Mouse (Mus musculus) neural tube, embryonic 13.5 days (tissue): ENCODE data around the gene Armc9. TPM values are rescaled to one million over a fixed set of nuclear protein-coding genes. Genes with fewer than 3 reads are reported as not detected.

Source experiments
- ATAC-seq: fragments of 200-750 bp; cut with Nextera tagmentation; 2 replicates; pipeline ENCODE4 v1.8.0; 2017; ENCODE audit warnings: low read depth, mild to moderate bottlenecking, moderate TSS enrichment, moderate library complexity
- H3K27ac ChIP-seq: fragments of 300-500 bp; sonication (generic); replicated peaks from 2 replicates; pipeline ENCODE4 v1.5.1; 2015; ENCODE audit warnings: moderate library complexity, mild to moderate bottlenecking, inconsistent platforms
- H3K27me3 ChIP-seq: fragments of 300-500 bp; sonication (generic); 2 replicates; pipeline ENCODE4 v1.6.1; 2015; ENCODE audit warnings: mild to moderate bottlenecking, inconsistent platforms
- H3K36me3 ChIP-seq: fragments of 300-500 bp; sonication (generic); 2 replicates; pipeline ENCODE4 v1.6.1; 2015; ENCODE audit warnings: mild to moderate bottlenecking, inconsistent platforms
- H3K4me1 ChIP-seq: fragments of 300-500 bp; sonication (generic); replicated peaks from 2 replicates; pipeline ENCODE4 v1.6.1; 2015; ENCODE audit warnings: inconsistent platforms
- H3K4me2 ChIP-seq: fragments of 300-500 bp; sonication (generic); 2 replicates; pipeline ENCODE4 v1.6.1; 2015; ENCODE audit warnings: inconsistent platforms, mild to moderate bottlenecking, moderate library complexity
- H3K4me3 ChIP-seq: fragments of 300-500 bp; sonication (generic); 2 replicates; pipeline ENCODE4 v1.5.1; 2015; ENCODE audit warnings: mild to moderate bottlenecking, inconsistent platforms
- H3K9ac ChIP-seq: fragments of 300-500 bp; sonication (generic); 2 replicates; pipeline ENCODE4 v1.6.1; 2015; ENCODE audit warnings: moderate library complexity, mild to moderate bottlenecking, inconsistent platforms
- H3K9me3 ChIP-seq: fragments of 300-500 bp; sonication (generic); 2 replicates; pipeline ENCODE4 v1.6.1; 2016; ENCODE audit warnings: inconsistent platforms
- WGBS: fragments of 180-500 bp; shearing (Covaris S2); methylation state at CpG from one replicate; pipeline ENCODE4 v1.1.7; 2015; 5-methylcytosine and 5-hydroxymethylcytosine counted together
- polyA plus RNA-seq: library from polyadenylated mRNA; unstranded; fragments of >200 nt; fragmentation: Nextera tagmentation; extraction: Ambion mirVana; gene quantifications from 2 replicates; pipeline ENCODE4 v1.2.1, GENCODE M21; 2015

The Armc9 gene
- polyA plus RNA-seq, 1 experiment from 2014 or later, result 28.9 TPM

DNA sequence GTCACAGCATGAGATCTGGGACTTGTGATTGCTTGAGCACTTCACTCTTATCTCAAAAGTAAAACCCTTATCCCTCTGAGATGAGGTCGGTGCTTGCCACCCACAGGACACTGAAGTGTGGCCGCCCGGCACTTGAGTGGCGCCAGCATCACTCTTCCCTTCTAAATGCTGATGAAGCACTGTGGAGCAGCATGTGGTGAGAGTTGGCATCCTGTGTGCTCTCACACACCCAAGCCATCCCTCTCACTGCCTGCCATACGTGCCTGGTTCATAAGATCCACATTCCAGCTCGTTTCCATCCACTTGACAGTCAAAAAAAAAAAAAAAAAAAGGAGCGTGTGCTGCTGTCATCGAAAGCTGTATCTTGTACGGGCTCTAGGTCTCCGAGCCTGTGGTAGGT lies 80.5 kb downstream of the Armc9 start:
- no peak for ATAC-seq

DNA sequence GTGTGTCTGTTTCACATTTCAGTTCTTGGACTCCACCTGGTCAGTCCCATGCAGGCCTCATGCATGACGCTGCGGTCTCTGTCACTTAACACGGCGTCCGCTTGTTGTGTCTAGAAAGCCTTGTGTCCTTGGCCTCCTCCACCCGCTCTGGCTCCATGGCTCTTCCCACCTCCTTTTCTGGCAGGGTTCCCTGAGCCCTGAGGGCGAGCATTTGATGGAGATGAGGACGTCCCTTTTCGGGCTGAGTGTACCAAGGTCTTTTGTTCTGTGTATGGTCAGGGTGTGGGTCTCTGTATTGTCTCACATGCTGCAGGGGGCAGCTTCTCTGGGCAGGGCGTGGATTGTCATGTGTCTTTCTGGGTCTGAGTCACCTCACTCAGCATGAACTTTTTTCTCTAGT lies 81.9 kb downstream of the Armc9 start:
- 0 out of 2 replicates have a peak, but pooled peaks cover 1% of the 10 kb centered on the region for H3K36me3 ChIP-seq
- 0 out of 2 replicates have a peak overlapping the region, but pooled peaks have one; percentile 1 for H3K27ac ChIP-seq
- H3K4me1 ChIP-seq, result 0 out of 2 replicates have a peak, but pooled peaks cover 4% of the 10 kb centered on the region
- no peak overlapping the region for H3K4me3 ChIP-seq
- 64% methylated on average over 10 of the region's 10 CpGs for WGBS
- H3K27me3 ChIP-seq, result no peaks in the 10 kb centered on the region
- H3K4me2 ChIP-seq, result no peak overlapping the region
- no peak overlapping the region for H3K9ac ChIP-seq
- H3K9me3 ChIP-seq, result no peaks in the 10 kb centered on the region
- no peak for ATAC-seq

More for the DNA sequence above, 80.5 kb downstream of the Armc9 start:
- H3K4me3 ChIP-seq, result no peak overlapping the region
- WGBS, result 94% methylated on average over 10 of the region's 10 CpGs
- no peak overlapping the region for H3K27ac ChIP-seq
- no peaks in the 10 kb centered on the region for H3K36me3 ChIP-seq
- no peaks in the 10 kb centered on the region for H3K9me3 ChIP-seq
- H3K4me2 ChIP-seq, result no peak overlapping the region
- no peaks in the 10 kb centered on the region for H3K27me3 ChIP-seq
- 0 out of 2 replicates have a peak, but pooled peaks cover 4% of the 10 kb centered on the region for H3K4me1 ChIP-seq
- no peak overlapping the region for H3K9ac ChIP-seq

DNA sequence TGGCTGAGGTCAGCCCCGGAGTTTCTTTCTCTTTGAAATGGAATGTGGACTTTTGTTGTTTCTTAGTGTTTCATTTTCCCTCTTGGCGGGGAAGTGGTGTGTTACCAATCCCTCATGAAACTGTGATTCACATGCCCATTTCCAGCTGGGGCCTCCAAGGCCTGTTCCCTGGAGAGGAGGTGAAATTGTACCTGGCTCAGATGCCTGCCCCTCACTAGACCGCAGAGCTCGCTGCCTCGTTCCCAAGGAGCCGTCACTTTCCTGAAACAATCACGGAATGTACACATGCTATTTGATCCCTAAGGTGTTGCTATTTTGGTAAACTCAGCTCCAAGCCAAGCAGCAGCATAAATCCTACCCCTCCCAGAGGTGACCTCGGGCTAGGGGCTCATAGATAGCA lies 84.4 kb downstream of the Armc9 start:
- Histone ChIP-seq H3K27ac (no peak overlapping the region), H3K4me1 (0 out of 2 replicates have a peak, but pooled peaks cover 4% of the 10 kb centered on the region)

DNA sequence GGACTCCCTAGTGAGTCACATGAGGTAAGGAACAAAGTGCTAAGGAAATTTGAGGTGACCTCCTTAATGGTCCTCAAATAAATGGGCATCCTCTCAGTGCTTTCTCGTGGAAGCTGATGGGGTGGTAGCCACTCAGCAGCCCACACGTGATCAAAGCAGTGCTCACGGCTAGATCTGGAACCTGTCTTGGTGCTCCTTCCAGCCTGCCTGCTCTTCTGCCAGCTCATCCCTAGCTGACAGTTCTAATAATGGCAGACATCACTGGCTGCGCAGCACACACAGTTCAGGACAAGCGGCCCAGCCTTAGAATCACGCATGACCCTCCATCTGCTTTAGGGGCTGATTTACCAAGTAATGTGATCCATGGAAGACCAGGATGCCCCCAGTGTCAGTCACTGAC lies 85.3 kb downstream of the Armc9 start:
- no peaks in the 10 kb centered on the region for H3K27me3 ChIP-seq
- H3K27ac ChIP-seq, result no peak overlapping the region
- H3K4me3 ChIP-seq, result no peak overlapping the region
- no peaks in the 10 kb centered on the region for H3K9me3 ChIP-seq
- no peak overlapping the region for H3K9ac ChIP-seq
- no peak overlapping the region for H3K4me2 ChIP-seq
- peaks cover 10% of the 10 kb centered on the region for H3K36me3 ChIP-seq
- WGBS, result 85% methylated on average over 6 of the region's 6 CpGs
- ATAC-seq, result no peak
- 0 out of 2 replicates have a peak, but pooled peaks cover 4% of the 10 kb centered on the region for H3K4me1 ChIP-seq

More for the DNA sequence above, 84.4 kb downstream of the Armc9 start:
- Histone ChIP-seq H3K4me2 (no peak overlapping the region), H3K27me3 (no peaks in the 10 kb centered on the region), H3K9ac (no peak overlapping the region), H3K36me3 (0 out of 2 replicates have a peak, but pooled peaks cover 3% of the 10 kb centered on the region), H3K9me3 (no peaks in the 10 kb centered on the region), H3K4me3 (no peak overlapping the region)
- 80% methylated on average over 8 of the region's 8 CpGs for WGBS
- no peak for ATAC-seq

DNA sequence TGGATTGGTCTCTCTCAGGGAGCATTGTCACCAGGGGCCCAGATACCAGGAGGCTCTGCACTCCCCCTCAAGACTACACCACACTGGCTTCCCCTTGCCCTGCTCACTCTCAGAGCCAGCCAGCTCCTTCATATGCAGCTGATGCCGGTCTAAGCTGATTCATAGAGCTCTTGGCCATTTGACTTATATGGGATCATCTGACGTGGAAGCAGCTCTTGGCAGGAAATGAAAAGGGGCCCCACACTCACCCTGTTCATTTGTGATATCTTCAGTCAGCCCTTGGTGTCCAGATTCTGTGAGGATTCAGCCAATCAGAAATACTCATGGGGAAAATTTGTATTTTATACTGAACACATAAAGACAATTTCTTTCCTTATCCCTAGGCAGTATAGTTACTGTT lies 86.4 kb downstream of the Armc9 start:
- H3K27ac ChIP-seq, result no peak overlapping the region
- no peak overlapping the region for H3K4me2 ChIP-seq
- H3K36me3 ChIP-seq, result peaks cover 20% of the 10 kb centered on the region
- no peaks in the 10 kb centered on the region for H3K27me3 ChIP-seq
- 0 out of 2 replicates have a peak, but pooled peaks cover 4% of the 10 kb centered on the region for H3K4me1 ChIP-seq
- H3K9me3 ChIP-seq, result no peaks in the 10 kb centered on the region
- 63% methylated on average over 2 of the region's 2 CpGs for WGBS
- no peak for ATAC-seq
- H3K9ac ChIP-seq, result no peak overlapping the region
- H3K4me3 ChIP-seq, result no peak overlapping the region

DNA sequence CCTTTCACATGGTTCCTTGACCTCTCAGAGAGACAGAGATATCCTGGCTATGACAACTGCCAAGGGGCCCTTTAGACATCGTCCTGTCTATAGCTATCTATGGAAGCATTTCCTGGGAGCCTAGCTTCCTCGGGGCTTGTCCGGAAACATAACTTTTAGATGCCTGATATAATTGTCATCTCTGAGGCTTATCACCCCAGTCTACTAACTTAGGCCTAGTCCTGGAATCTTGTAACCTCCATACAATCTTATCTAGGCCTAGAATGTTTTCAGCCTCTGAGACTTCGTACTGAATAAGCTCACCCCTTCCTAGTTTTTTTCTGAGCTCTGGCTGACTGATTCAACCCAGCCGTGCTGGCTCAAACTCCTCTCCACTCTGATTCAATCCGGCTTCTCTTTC lies 88.9 kb downstream of the Armc9 start:
- Histone ChIP-seq H3K9ac (no peak overlapping the region), H3K27ac (no peak overlapping the region), H3K27me3 (no peaks in the 10 kb centered on the region), H3K4me3 (no peak overlapping the region), H3K4me2 (no peak overlapping the region), H3K4me1 (no peaks in the 10 kb centered on the region), H3K36me3 (peaks cover 35% of the 10 kb centered on the region), H3K9me3 (no peaks in the 10 kb centered on the region)
- WGBS, result 90% methylated on average over 6 of the region's 6 CpGs
- no peak for ATAC-seq

DNA sequence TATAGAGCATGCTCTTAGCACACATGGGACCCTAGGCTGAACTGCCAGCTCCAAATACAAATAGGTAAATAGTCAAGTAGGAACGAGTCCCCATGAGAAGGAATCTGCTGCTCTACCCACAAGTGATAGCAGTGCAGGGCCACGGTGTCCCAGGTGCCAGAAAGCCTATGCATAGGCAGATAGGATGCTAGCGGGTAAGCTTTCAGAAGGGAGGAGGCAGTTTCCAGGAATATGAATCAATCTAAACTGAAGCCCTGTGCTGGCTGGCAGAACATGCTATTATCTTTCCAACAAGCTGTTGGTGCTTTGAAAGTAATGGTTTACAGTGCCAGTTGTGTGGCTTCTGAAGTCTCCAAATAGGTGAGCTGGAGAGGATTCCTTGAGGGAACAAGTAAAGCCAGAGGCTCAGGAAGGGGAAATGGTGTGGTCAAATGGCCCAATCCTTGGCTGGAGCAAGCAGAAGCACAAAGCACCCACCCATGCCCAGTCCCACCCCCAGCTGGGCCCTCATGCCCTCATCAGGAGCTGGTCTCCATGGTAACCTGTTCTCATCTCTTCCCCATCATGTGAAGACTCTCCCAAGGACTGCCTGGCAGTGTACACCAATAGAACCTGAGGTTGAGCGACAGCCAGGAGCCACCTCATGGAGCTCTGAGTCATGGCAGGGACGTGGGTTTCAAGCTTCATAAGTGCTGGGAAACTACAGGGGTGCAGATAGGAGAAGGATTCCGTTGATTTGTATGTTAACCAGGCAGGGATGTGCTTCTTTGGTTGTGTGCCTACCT lies 90.9 kb downstream of the Armc9 start:
- Histone ChIP-seq H3K36me3 (peaks cover 51% of the 10 kb centered on the region), H3K27me3 (no peaks in the 10 kb centered on the region), H3K27ac (no peak overlapping the region), H3K4me1 (no peaks in the 10 kb centered on the region), H3K9ac (no peak overlapping the region), H3K4me2 (no peak overlapping the region), H3K4me3 (no peak overlapping the region), H3K9me3 (no peaks in the 10 kb centered on the region)
- 93% methylated on average over 6 of the region's 6 CpGs for WGBS
- no peak for ATAC-seq

DNA sequence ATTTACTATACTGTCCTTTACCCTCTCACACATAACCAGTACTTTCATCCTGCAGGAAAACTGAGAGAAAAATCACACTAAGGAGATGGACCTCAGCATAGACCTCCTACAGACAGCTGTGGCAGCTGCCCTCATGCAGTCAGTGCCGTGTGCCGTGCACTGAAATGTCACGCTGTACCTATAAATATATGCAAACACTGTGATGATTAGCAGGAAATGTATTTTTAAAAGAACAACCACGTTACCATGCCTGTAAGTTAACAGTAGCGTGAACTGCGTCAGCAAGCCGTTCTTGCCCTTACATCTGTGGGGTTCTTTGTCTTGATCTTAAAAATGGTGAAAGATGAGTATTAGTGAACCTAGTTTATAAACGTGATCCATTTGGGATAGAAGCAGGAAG lies 98.8 kb downstream of the Armc9 start:
- no peaks in the 10 kb centered on the region for H3K9me3 ChIP-seq
- H3K9ac ChIP-seq, result no peak overlapping the region
- H3K27ac ChIP-seq, result no peak overlapping the region
- WGBS, result 89% methylated on average over 8 of the region's 8 CpGs
- no peak for ATAC-seq
- H3K27me3 ChIP-seq, result no peaks in the 10 kb centered on the region
- peaks cover 48% of the 10 kb centered on the region for H3K36me3 ChIP-seq
- H3K4me2 ChIP-seq, result no peak overlapping the region
- no peak overlapping the region for H3K4me3 ChIP-seq
- no peaks in the 10 kb centered on the region for H3K4me1 ChIP-seq

DNA sequence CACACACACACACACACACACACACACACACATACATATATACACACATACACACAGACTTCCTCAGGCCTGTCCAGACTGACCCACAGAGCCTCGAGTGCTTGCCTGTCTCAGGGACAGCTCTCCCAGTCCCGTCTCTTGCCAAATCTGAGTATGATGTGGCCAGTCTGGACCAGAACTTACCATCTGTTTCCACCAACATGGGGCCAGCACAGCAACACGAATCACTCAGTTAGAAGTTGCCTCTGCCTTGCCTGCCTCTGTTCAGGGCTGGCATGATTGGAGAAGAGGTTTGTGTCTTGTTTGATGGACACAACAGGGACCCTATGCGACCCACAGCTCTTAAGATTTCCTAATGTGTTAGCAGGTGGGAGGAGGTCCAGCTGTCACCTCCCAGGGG lies 101.7 kb downstream of the Armc9 start:
- Histone ChIP-seq H3K9ac (no peak overlapping the region), H3K4me1 (no peaks in the 10 kb centered on the region), H3K4me3 (no peak overlapping the region), H3K4me2 (no peak overlapping the region), H3K9me3 (no peaks in the 10 kb centered on the region), H3K27me3 (no peaks in the 10 kb centered on the region), H3K27ac (no peak overlapping the region), H3K36me3 (peaks cover 34% of the 10 kb centered on the region)
- ATAC-seq, result no peak
- 84% methylated on average over 4 of the region's 4 CpGs for WGBS

DNA sequence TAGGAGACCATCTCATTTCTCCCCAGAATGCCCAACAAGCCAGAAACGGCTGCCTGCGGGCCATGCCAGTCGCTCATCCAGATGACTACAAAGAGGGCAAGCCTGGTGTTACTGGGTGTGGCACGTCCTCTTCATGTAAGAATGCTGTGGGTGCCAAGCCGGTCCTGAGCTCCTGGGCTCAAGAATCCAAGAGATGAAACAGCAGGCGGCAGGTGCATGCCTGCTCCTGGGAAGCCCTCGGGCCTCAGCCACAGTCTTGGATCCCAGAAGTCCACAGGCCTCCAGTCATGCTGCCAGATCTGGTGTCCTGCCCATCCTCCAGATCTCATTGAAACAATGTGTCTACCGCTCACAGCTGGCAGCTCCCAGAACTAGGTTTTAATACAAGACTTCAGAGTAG lies 102.6 kb downstream of the Armc9 start:
- Histone ChIP-seq H3K27ac (no peak overlapping the region), H3K4me1 (no peaks in the 10 kb centered on the region), H3K36me3 (peaks cover 34% of the 10 kb centered on the region), H3K9ac (no peak overlapping the region), H3K9me3 (no peaks in the 10 kb centered on the region), H3K27me3 (no peaks in the 10 kb centered on the region), H3K4me2 (no peak overlapping the region), H3K4me3 (no peak overlapping the region)
- ATAC-seq, result no peak
- WGBS, result 95% methylated on average over 8 of the region's 8 CpGs

DNA sequence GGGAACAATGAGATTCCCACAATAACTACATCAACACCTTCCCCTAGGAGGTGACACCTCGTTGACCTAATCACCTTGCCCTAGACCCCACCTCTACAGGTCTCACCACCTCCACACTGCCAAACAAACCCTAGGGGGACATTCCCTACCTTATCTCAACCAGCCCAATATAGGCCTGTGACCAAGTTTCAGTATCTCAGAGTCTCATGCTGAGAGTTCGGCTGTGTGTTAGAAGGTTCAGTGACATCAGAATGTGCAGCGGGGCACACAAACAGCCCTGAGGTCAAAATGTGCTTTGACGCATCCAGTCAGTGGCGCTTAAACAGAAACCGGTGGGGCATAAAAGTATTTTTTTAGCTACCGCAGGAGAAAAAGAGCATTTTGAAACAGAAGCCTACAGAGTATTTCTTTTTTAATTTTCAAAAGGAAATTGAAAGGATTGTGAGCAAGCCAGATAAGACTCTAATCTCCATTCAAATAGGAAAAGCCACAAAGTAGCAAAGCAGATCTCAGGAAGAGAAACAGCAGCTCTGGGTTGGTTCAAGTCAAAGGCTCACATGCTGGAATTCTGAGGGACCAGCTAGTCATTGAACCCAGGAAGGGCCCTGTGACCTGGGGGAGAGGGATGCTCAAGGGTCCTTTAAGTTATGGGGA lies 103.7 kb downstream of the Armc9 start:
- peaks cover 31% of the 10 kb centered on the region for H3K36me3 ChIP-seq
- WGBS, result 86% methylated on average over 7 of the region's 7 CpGs
- H3K9ac ChIP-seq, result no peak overlapping the region
- no peaks in the 10 kb centered on the region for H3K4me1 ChIP-seq
- no peak for ATAC-seq
- no peak overlapping the region for H3K27ac ChIP-seq
- H3K4me2 ChIP-seq, result no peak overlapping the region
- H3K4me3 ChIP-seq, result no peak overlapping the region
- no peaks in the 10 kb centered on the region for H3K27me3 ChIP-seq
- no peaks in the 10 kb centered on the region for H3K9me3 ChIP-seq

DNA sequence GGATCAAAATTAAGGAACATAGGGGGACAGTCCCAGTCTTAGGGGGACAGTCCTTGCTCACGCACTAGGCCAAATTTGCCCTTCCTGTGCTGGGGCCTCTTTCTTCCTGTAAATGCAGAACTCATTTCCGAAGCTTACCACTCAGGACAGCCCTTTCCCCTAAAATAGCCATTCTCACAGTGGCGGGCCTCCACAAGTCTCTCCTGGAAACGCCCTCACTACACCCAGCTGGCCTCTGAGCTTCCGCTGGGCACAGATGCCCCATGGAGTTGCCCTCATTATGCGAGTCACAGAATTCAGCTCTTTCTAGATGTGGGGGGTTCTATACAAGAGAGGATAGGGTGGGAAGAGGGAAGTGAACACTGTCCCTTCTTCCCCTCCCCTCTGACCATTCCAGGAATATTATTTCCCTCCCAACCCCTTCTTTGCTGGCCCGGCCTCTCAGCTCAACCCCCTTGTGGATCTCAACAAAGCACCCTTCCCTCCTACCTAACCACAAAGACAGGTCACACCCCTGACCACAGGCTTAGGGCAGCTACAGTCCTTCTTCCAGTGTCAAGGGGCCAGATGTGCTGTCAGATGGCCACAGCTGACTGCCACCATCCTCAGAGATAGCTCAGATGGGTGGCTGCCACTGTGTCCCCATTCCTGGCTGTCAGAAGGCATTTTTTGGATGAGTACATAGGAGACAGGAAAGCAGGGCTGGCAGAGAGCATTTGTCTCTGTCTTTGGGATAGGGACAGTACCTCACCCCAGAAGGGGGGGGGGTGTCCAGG lies 109.2 kb downstream of the Armc9 start:
- no peak overlapping the region for H3K4me2 ChIP-seq
- no peaks in the 10 kb centered on the region for H3K27me3 ChIP-seq
- 60% methylated on average over 7 of the region's 7 CpGs for WGBS
- H3K4me1 ChIP-seq, result no peaks in the 10 kb centered on the region
- no peak overlapping the region for H3K27ac ChIP-seq
- no peak overlapping the region for H3K4me3 ChIP-seq
- H3K9me3 ChIP-seq, result no peaks in the 10 kb centered on the region
- H3K36me3 ChIP-seq, result 0 out of 2 replicates have a peak, but pooled peaks cover 4% of the 10 kb centered on the region
- H3K9ac ChIP-seq, result no peak overlapping the region
- no peak for ATAC-seq
